Comparison of ENCODE assay signal across 7 mouse cellular contexts in genomic region chr17:26886047-26886749, GRCm38 (mm10). TPM values are rescaled to one million over a fixed set of nuclear protein-coding genes. Genes with fewer than 3 reads are reported as not detected.
DNase-seq lines count a peak whose midpoint lies in the region; ATAC-seq lines count a peak whose summit lies in the region.

No protein-coding gene starts in this region.

- H3K36me3 ChIP-seq in intestine, embryonic 16.5 days (ENCODE audit: control insufficient read depth, insufficient read depth, low read length): no peaks in the 10 kb centered on the region
- no peaks in the 10 kb centered on the region for H3K36me3 ChIP-seq in limb, embryonic 10.5 days
- H3K36me3 ChIP-seq in midbrain, embryonic 13.5 days: no peaks in the 10 kb centered on the region

- no peak overlapping the region for H3K27ac ChIP-seq in intestine, embryonic 16.5 days (ENCODE audit: low read length)
- no peak overlapping the region for H3K27ac ChIP-seq in limb, embryonic 10.5 days
- no peak overlapping the region for H3K27ac ChIP-seq in midbrain, embryonic 13.5 days

- H3K27me3 ChIP-seq in intestine, embryonic 16.5 days (replicated peaks; ENCODE audit: control insufficient read depth, insufficient read depth, low read length): no peaks in the 10 kb centered on the region
- H3K27me3 ChIP-seq in limb, embryonic 10.5 days (ENCODE audit: low read depth, poor library complexity, severe bottlenecking): peaks cover 30% of the 10 kb centered on the region
- peaks cover 20% of the 10 kb centered on the region for H3K27me3 ChIP-seq in midbrain, embryonic 13.5 days

- H3K9me3 ChIP-seq in intestine, embryonic 16.5 days (ENCODE audit: control insufficient read depth, low read length): no peaks in the 10 kb centered on the region
- H3K9me3 ChIP-seq in limb, embryonic 10.5 days (replicated peaks): no peaks in the 10 kb centered on the region
- no peaks in the 10 kb centered on the region for H3K9me3 ChIP-seq in midbrain, embryonic 13.5 days

- DNase-seq in adrenal gland, adult 2 months: peak; percentile 91
- DNase-seq in embryo, embryonic 11 days: peak; percentile 90
- DNase-seq in gastrocnemius, postnatal 36 days: peak; percentile 72 to 76
- peak; percentile 93 for DNase-seq in limb, embryonic 10.5 days (ENCODE audit: low spot score)
- peak; percentile 75 for DNase-seq in spleen, adult 12 weeks (ENCODE audit: low spot score)

- 7% methylated on average over 30 of the region's 30 CpGs for WGBS in intestine, embryonic 16.5 days
- 11% methylated on average over 30 of the region's 30 CpGs for WGBS in limb, embryonic 10.5 days
- WGBS in midbrain, embryonic 13.5 days: 10% methylated on average over 30 of the region's 30 CpGs

- peak overlapping the region; percentile 64 for H3K4me2 ChIP-seq in intestine, embryonic 16.5 days (ENCODE audit: low read depth, low read length)
- H3K4me2 ChIP-seq in midbrain, embryonic 13.5 days (replicated peaks): peak overlapping the region; percentile 61

- intact Hi-C loops in gastrocnemius, postnatal 36 days (cut with DNase I): loop anchor here (2.0 to 5.0 kb wide), 4 partner anchors 89 to 424 kb away; no protein-coding TSS in a partner anchor

- peak; percentile 87 for ATAC-seq in intestine, embryonic 16.5 days
- ATAC-seq in midbrain, embryonic 13.5 days: peak; percentile 92

- H3K9ac ChIP-seq in intestine, embryonic 16.5 days (ENCODE audit: low read depth, low read length): peak overlapping the region; percentile 60; the same call in 1 of the 2 replicates
- no peak overlapping the region; the same call in 1 of the 2 replicates for H3K9ac ChIP-seq in midbrain, embryonic 13.5 days (replicated peaks)

- H3K4me3 ChIP-seq in intestine, embryonic 16.5 days (ENCODE audit: low read length): peak overlapping the region; percentile 55
- peak overlapping the region; percentile 47 for H3K4me3 ChIP-seq in limb, embryonic 10.5 days
- peak overlapping the region; percentile 41 for H3K4me3 ChIP-seq in midbrain, embryonic 13.5 days (replicated peaks)

- peaks cover 14% of the 10 kb centered on the region for H3K4me1 ChIP-seq in intestine, embryonic 16.5 days (ENCODE audit: control insufficient read depth, insufficient read depth, low read length)
- peaks cover 21% of the 10 kb centered on the region for H3K4me1 ChIP-seq in limb, embryonic 10.5 days
- peaks cover 18% of the 10 kb centered on the region for H3K4me1 ChIP-seq in midbrain, embryonic 13.5 days (replicated peaks)

RNA-seq across cellular contexts. Expression of gene Kifc5b, which starts 30.7 kb away (rescaled TPM):
- 1 to 10 TPM; 1.0 to 1.3 TPM for total RNA-seq in adrenal gland, adult 2 months (2021)
- 1.2 and 2.1 TPM in 2 replicates for polyA plus RNA-seq in adrenal gland, adult 2 months (2012; rRNA removed)
- under 1 TPM; 0.49 to 0.64 TPM for total RNA-seq in gastrocnemius, postnatal 36 days (2021)
- 5.3 and 6.5 TPM in 2 replicates for polyA plus RNA-seq in intestine, embryonic 16.5 days (2015; fragmentation: Nextera tagmentation; extraction: Ambion mirVana)
- polyA plus RNA-seq in limb, embryonic 10.5 days (2016; fragmentation: Nextera tagmentation; extraction: Ambion mirVana): 12.3 and 12.6 TPM in 2 replicates
- 4.2 and 4.4 TPM in 2 replicates for polyA plus RNA-seq in midbrain, embryonic 13.5 days (2015; fragmentation: Nextera tagmentation; extraction: Ambion mirVana)

RNA-seq across cellular contexts. Expression of gene Nkx2-5, which starts 41.4 kb away (rescaled TPM):
- total RNA-seq in adrenal gland, adult 2 months (2021): not detected
- 0.16 and 0.26 TPM in 2 replicates for polyA plus RNA-seq in adrenal gland, adult 2 months (2012; rRNA removed)
- total RNA-seq in gastrocnemius, postnatal 36 days (2021): not detected
- 0.09 TPM in 1 of 2 replicates, not detected in the other for polyA plus RNA-seq in intestine, embryonic 16.5 days (2015; fragmentation: Nextera tagmentation; extraction: Ambion mirVana)
- polyA plus RNA-seq in limb, embryonic 10.5 days (2016; fragmentation: Nextera tagmentation; extraction: Ambion mirVana): 0.10 and 0.14 TPM in 2 replicates
- polyA plus RNA-seq in midbrain, embryonic 13.5 days (2015; fragmentation: Nextera tagmentation; extraction: Ambion mirVana): not detected in 2 replicates

RNA-seq across cellular contexts. Expression of gene Phf1, which starts 46.7 kb away (rescaled TPM):
- total RNA-seq in adrenal gland, adult 2 months (2021): 10 to 100 TPM; 35.2 to 36.4 TPM
- 202 and 271 TPM in 2 replicates for polyA plus RNA-seq in adrenal gland, adult 2 months (2012; rRNA removed)
- 1 to 10 TPM; 5.8 to 6.3 TPM for total RNA-seq in gastrocnemius, postnatal 36 days (2021)
- 6.8 and 8.0 TPM in 2 replicates for polyA plus RNA-seq in intestine, embryonic 16.5 days (2015; fragmentation: Nextera tagmentation; extraction: Ambion mirVana)
- polyA plus RNA-seq in limb, embryonic 10.5 days (2016; fragmentation: Nextera tagmentation; extraction: Ambion mirVana): 3.5 and 5.0 TPM in 2 replicates
- polyA plus RNA-seq in midbrain, embryonic 13.5 days (2015; fragmentation: Nextera tagmentation; extraction: Ambion mirVana): 13.6 and 17.7 TPM in 2 replicates

RNA-seq across cellular contexts. Expression of gene Cuta, which starts 53.2 kb away (rescaled TPM):
- 100 to 1,000 TPM; 145 to 164 TPM for total RNA-seq in adrenal gland, adult 2 months (2021)
- 378 and 381 TPM in 2 replicates for polyA plus RNA-seq in adrenal gland, adult 2 months (2012; rRNA removed)
- 10 to 100 TPM; 82.8 to 91.1 TPM for total RNA-seq in gastrocnemius, postnatal 36 days (2021)
- 294 and 314 TPM in 2 replicates for polyA plus RNA-seq in intestine, embryonic 16.5 days (2015; fragmentation: Nextera tagmentation; extraction: Ambion mirVana)
- polyA plus RNA-seq in limb, embryonic 10.5 days (2016; fragmentation: Nextera tagmentation; extraction: Ambion mirVana): 184 and 188 TPM in 2 replicates
- 145 and 148 TPM in 2 replicates for polyA plus RNA-seq in midbrain, embryonic 13.5 days (2015; fragmentation: Nextera tagmentation; extraction: Ambion mirVana)

RNA-seq across cellular contexts. Expression of gene Syngap1, which starts 54.9 kb away (rescaled TPM):
- 10 to 100 TPM; 14.3 to 21.8 TPM for total RNA-seq in adrenal gland, adult 2 months (2021)
- polyA plus RNA-seq in adrenal gland, adult 2 months (2012; rRNA removed): 51.6 and 56.0 TPM in 2 replicates
- total RNA-seq in gastrocnemius, postnatal 36 days (2021): 1 to 10 TPM; 3.4 to 3.5 TPM
- polyA plus RNA-seq in intestine, embryonic 16.5 days (2015; fragmentation: Nextera tagmentation; extraction: Ambion mirVana): 0.66 and 1.1 TPM in 2 replicates
- polyA plus RNA-seq in limb, embryonic 10.5 days (2016; fragmentation: Nextera tagmentation; extraction: Ambion mirVana): 2.8 and 3.1 TPM in 2 replicates
- 5.0 and 6.2 TPM in 2 replicates for polyA plus RNA-seq in midbrain, embryonic 13.5 days (2015; fragmentation: Nextera tagmentation; extraction: Ambion mirVana)

Comparison
In these comparisons a context has a peak if more than half of its experiments do, and no peak if none do; other contexts are left out.
1. RNA of gene Phf1, which starts 46.7 kb away (polyA plus RNA-seq): 202 to 271 TPM in adrenal gland, adult 2 months; 13.6 to 17.7 TPM in midbrain, embryonic 13.5 days, 6.8 to 8.0 TPM in intestine, embryonic 16.5 days and 3.5 to 5.0 TPM in limb, embryonic 10.5 days; every median in the first group is over 10 times any median in the second.
2. Peak in every context shown above with its lines, with median percentiles within 50 percentile points of each other: DNase-seq and H3K4me3 ChIP-seq.